Mouse (Mus musculus) hindbrain, postnatal 0 days (tissue): ENCODE data around the gene Urah. TPM values are rescaled to one million over a fixed set of nuclear protein-coding genes. Genes with fewer than 3 reads are reported as not detected.

ENCODE experiments used
- ATAC-seq: fragments of 200-750 bp; cut with Nextera tagmentation; 2 replicates; pipeline ENCODE4 v1.8.0; 2017; ENCODE audit warnings: mild to moderate bottlenecking, moderate TSS enrichment, moderate library complexity
- DNase-seq: peaks from one replicate; pipeline ENCODE4 v3.0.0-alpha.2; 2015; ENCODE audit warnings: low spot score
- H3K27ac ChIP-seq: fragments of 300-500 bp; sonication (generic); 2 replicates; pipeline ENCODE4 v1.5.1; 2014; ENCODE audit warnings: mild to moderate bottlenecking
- H3K27me3 ChIP-seq: fragments of 300-500 bp; sonication (generic); 2 replicates; pipeline ENCODE4 v1.6.1; 2014; ENCODE audit warnings: low read length, mixed read lengths; ENCODE audit not compliant: insufficient read depth
- H3K36me3 ChIP-seq: fragments of 300-500 bp; sonication (generic); 2 replicates; pipeline ENCODE4 v1.6.1; 2014; ENCODE audit warnings: low read length, mixed read lengths; ENCODE audit not compliant: insufficient read depth
- H3K4me1 ChIP-seq: fragments of 300-500 bp; sonication (generic); 2 replicates; pipeline ENCODE4 v1.6.1; 2014; ENCODE audit warnings: antibody characterized with exemption, low read length, mixed read lengths; ENCODE audit not compliant: insufficient read depth
- H3K4me2 ChIP-seq: fragments of 300-500 bp; sonication (generic); 2 replicates; pipeline ENCODE4 v1.6.1; 2014; ENCODE audit warnings: low read depth, mild to moderate bottlenecking, low read length, moderate library complexity, mixed read lengths
- H3K4me3 ChIP-seq: fragments of 300-500 bp; sonication (generic); 2 replicates; pipeline ENCODE4 v1.5.1; 2014; ENCODE audit warnings: low read length
- H3K9ac ChIP-seq: fragments of 300-500 bp; sonication (generic); replicated peaks from 2 replicates; pipeline ENCODE4 v1.6.1; 2014; ENCODE audit warnings: mild to moderate bottlenecking, low read length, moderate library complexity, mixed read lengths
- H3K9me3 ChIP-seq: fragments of 300-500 bp; sonication (generic); 2 replicates; pipeline ENCODE4 v1.6.1; 2016; ENCODE audit warnings: low read length, mixed read lengths
- CTCF ChIP-seq: IDR thresholded peaks from 2 replicates; pipeline ENCODE4 v1.5.1; 2016; ENCODE audit warnings: antibody characterized with exemption, control low read depth, low read depth
- WGBS: fragments of 180-500 bp; shearing (Covaris S2); extraction: QIAGEN DNeasy Blood & Tissue Kit; methylation state at CpG from one replicate; pipeline ENCODE4 v1.1.7; 2014; 5-methylcytosine and 5-hydroxymethylcytosine counted together
- polyA plus RNA-seq: library from polyadenylated mRNA; unstranded; fragments of >200 nt; fragmentation: Nextera tagmentation; extraction: Ambion mirVana; gene quantifications from 2 replicates; pipeline ENCODE4 v1.2.1, GENCODE M21; 2015
- total RNA-seq: library from RNA; depleted of rRNA; stranded (reverse); fragments of >200 nt; gene quantifications from 2 replicates; pipeline ENCODE4 v1.2.3, GENCODE M21; 2014; rRNA removed

Urah gene
- 0.37 TPM in 1 of 2 replicates, not detected in the other for total RNA-seq
- polyA plus RNA-seq: 0.43 and 0.80 TPM in 2 replicates

DNA sequence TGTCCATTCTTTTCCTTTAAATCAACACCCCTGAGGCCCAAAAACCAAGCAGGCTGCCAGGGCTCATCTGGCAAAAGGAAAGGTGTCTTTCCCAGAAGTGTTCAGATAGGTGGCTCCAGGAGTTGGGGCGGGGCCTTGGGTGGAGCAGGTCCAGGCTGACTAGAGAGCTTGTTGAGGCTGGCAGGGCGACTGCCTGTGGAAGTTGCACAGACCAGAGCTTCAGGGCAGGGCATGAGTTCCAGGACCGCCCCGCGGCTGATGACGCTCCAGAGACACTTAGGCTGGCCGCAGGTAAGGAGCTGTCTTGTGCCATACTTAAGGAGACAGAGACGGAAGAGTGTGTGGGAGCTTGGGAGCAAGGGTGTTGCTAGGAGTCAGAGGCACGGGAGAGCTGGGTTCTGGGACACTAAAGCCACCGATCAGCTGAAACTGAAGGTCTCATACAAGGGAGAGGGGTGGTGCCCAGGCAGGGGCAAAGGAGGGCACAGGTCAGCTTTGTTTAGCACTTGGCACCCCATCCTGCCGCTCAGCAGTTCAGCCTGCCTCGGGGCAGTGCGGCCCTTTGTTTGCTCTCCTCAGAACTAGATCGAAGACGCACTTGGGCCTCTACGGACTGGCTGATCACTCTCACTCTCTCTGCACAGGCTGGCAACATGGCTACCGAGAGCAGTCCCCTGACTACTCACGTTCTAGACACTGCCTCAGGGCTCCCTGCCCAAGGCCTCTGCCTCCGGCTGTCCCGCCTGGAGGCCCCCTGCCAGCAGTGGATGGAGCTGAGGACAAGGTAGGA is at the start of gene Urah:
Gene Urah (plus strand): TSS at position 51 of the 790 bp plus-strand sequence.
- Histone ChIP-seq H3K4me1 (no peaks in the 10 kb centered on the region), H3K27ac (no peak within 1 kb of the TSS), H3K27me3 (no peaks in the 10 kb centered on the region), H3K36me3 (no peaks in the 10 kb centered on the region), H3K4me2 (no peak within 1 kb of the TSS), H3K9ac (no peak within 1 kb of the TSS), H3K4me3 (no peak within 1 kb of the TSS), H3K9me3 (no peaks in the 10 kb centered on the region)
- TF ChIP-seq CTCF: no peak
- DNase-seq (no peak), ATAC-seq (no peak)
- 51% methylated on average over 20 of the region's 20 CpGs for WGBS

DNA sequence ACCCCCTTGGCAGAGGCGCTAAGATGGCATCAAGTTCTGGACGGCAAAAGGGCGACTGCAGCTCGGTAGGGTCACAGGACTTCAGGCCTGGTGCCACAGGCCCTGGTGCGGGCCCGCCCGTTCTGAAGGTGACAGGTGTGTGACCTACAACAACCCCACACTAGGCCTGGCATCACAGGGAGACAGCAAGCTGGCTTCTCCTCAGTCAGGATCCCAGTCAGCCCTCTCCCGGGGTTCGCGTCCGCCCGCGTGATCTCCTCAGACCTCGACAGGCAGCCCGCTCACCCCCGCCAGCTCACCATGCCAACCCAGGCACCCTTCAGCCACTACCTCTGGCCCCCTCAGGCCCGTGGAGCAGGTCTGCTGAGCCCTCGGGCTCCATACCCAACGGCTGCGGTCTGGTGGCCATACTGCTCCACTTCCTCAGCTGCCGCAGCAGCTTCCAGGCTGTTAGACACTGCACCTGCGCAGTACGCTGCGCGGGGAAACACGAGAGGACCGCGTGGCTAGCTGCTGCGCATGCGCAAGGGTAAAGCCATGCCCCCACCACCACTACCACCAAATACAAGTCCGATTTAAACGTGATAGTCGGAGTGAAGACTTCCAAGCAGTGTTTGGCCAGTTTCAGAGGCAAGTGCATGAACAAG is 47.3 kb upstream of the Urah start, which contains the start of gene Syce1:
Gene Syce1 (minus strand): TSS at position 447 of the 647 bp plus-strand sequence.
- Histone ChIP-seq H3K9ac (no peak within 1 kb of the TSS), H3K27ac (no peak within 1 kb of the TSS), H3K4me2 (no peak within 1 kb of the TSS), H3K9me3 (peaks cover 2% of the 10 kb centered on the region; the same call in 1 of the 2 replicates), H3K4me1 (no peaks in the 10 kb centered on the region), H3K27me3 (no peaks in the 10 kb centered on the region), H3K36me3 (no peaks in the 10 kb centered on the region), H3K4me3 (no peak within 1 kb of the TSS)
- TF ChIP-seq CTCF: no peak
- WGBS: 85% methylated on average over 33 of the region's 33 CpGs
- ATAC-seq (no peak), DNase-seq (no peak)

DNA sequence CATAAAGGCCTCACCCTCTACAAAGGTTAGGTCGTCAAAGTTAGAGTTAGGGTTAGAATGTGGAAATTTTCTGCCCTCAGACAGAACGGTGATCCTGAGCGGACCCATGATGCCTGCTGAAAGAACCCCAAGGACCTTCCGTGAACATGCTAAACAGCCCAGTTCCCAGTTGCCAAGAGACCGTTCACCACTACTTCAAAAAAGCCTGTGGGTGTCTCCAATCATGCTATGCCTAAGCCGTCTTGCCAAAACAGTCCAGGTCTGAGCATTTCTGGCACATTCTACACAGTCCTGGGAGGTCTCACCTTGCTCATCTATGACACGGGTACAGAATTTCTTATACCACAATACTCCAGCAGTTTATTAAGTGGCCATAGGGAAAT is 46.8 kb upstream of the Urah start:
- no peak for TF ChIP-seq CTCF
- no peak overlapping the region for H3K4me2 ChIP-seq
- DNase-seq: no peak
- no peak overlapping the region for H3K4me3 ChIP-seq
- H3K27ac ChIP-seq: no peak overlapping the region
- H3K27me3 ChIP-seq: no peaks in the 10 kb centered on the region
- no peak overlapping the region for H3K9ac ChIP-seq
- H3K36me3 ChIP-seq: no peaks in the 10 kb centered on the region
- WGBS: 84% methylated on average over 7 of the region's 7 CpGs
- no peaks in the 10 kb centered on the region for H3K4me1 ChIP-seq
- ATAC-seq: no peak
- peaks cover 2% of the 10 kb centered on the region; the same call in 1 of the 2 replicates for H3K9me3 ChIP-seq

DNA sequence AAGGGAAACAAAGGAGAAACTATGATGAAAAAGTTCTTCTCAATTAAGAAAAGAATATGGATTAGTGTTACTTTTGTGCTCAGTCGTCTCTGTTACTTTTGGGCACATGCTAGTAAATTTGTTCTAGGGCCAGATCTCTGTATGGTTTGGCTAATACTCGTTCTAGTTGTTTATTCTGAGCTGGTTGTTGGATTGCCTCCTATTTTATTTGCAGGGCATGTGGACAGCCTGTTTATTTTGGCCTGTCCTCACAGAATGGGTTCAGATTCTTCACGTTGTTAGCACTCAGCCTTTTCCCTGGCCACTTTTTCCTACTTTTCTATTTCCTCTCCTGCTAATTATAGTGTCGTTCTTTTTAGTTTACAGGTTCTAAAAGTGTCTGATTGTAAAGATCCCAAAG is 41.3 kb upstream of the Urah start:
- Histone ChIP-seq H3K9ac (no peak overlapping the region), H3K4me2 (no peak overlapping the region), H3K27ac (no peak overlapping the region), H3K27me3 (no peaks in the 10 kb centered on the region), H3K36me3 (no peaks in the 10 kb centered on the region), H3K4me1 (no peaks in the 10 kb centered on the region), H3K4me3 (no peak overlapping the region), H3K9me3 (peaks cover 2% of the 10 kb centered on the region; the same call in 1 of the 2 replicates)
- DNase-seq: no peak
- WGBS: 64% methylated on average over 4 of the region's 4 CpGs
- ATAC-seq: no peak
- no peak for TF ChIP-seq CTCF

DNA sequence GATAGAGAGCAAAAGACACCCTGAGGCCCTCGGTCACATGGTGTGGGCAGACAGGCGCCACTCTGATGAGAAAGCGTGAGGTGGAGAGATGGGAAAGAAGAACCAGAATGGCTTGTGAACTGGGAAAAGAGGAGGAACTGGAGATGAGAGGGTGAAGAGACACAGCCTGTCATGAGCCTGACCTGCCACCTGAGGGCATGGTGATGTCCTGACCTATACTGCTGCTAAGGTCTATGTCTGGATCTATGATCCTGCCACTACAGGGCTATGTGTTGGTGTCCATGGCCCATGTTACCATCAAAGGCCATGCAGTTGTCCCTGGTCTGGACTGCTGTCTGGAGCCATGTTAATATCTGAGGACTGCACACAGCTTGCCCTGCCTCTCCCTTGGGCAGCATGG is 37.2 kb upstream of the Urah start:
- H3K27me3 ChIP-seq: no peaks in the 10 kb centered on the region
- DNase-seq: no peak
- no peak for ATAC-seq
- H3K36me3 ChIP-seq: no peaks in the 10 kb centered on the region
- H3K9me3 ChIP-seq: no peaks in the 10 kb centered on the region
- peak; percentile 12; the same call in 1 of the 2 replicates for TF ChIP-seq CTCF
- H3K9ac ChIP-seq: no peak overlapping the region
- H3K4me1 ChIP-seq: no peaks in the 10 kb centered on the region
- H3K27ac ChIP-seq: no peak overlapping the region
- WGBS: 91% methylated on average over 3 of the region's 3 CpGs
- no peak overlapping the region for H3K4me3 ChIP-seq
- no peak overlapping the region for H3K4me2 ChIP-seq

DNA sequence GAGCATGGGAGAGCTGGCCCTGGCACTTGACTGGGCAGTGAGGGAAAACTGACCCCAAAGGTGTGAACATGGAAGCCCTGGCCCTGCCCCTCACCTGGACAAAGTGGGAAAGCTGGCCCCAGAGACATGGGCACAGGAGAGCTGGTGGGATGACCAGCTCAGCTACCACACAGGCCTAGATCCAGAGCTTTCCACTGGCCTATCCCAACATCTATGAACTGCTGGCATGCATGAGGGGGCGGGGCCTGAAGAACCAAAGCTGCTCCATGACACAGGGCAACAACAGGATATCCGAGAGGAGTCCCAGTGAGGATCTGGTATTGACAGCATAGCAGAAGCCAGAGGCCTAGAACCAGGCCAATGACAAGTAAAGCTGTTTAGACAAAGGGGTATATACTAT is 36.6 kb upstream of the Urah start:
- H3K4me2 ChIP-seq: no peak overlapping the region
- DNase-seq (no peak), ATAC-seq (no peak)
- no peaks in the 10 kb centered on the region for H3K9me3 ChIP-seq
- H3K4me3 ChIP-seq: no peak overlapping the region
- H3K27me3 ChIP-seq: no peaks in the 10 kb centered on the region
- TF ChIP-seq CTCF: no peak
- 58% methylated on average over 2 of the region's 2 CpGs for WGBS
- no peaks in the 10 kb centered on the region for H3K4me1 ChIP-seq
- H3K27ac ChIP-seq: no peak overlapping the region
- no peaks in the 10 kb centered on the region for H3K36me3 ChIP-seq
- H3K9ac ChIP-seq: no peak overlapping the region
